Mouse (Mus musculus) heart, adult 2 months (tissue): ENCODE measurements around the gene Hprt.

Experiments
- CTCF ChIP-seq: fragments of 200-600 bp; IDR thresholded peaks from 2 replicates; pipeline ENCODE4 v1.8.1; 2022; ENCODE audit warnings: antibody characterized with exemption, mild to moderate bottlenecking, moderate library complexity
- POLR2A ChIP-seq: fragments of 200-500 bp; IDR thresholded peaks from 2 replicates; pipeline ENCODE4 v1.6.1; 2011; ENCODE audit warnings: mild to moderate bottlenecking, low read depth, low read length, control low read depth; ENCODE audit not compliant: insufficient read depth

DNA sequence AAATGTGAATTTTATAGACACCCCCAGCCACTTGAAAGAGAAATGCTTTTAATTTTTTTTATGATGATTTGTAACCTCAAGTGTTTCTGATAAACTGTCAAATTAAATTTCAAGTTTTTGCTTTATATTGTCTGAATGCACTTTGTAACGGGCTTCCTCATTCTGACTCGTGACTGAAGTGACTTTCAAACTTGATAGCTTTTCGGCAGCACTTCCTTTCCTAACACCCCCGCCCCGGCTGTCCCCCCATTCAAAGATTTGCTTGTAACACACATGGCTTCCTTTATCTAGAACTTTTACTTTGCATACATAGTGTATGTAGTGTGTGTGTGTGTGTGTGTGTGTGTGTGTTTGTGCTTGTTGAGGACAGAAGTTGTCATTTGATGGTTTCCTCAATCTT, 41.6 kb downstream of the Hprt start:
- no peak for TF ChIP-seq CTCF
- no peak for TF ChIP-seq POLR2A
